ENCODE assay signal across 8 mouse cellular contexts in the genomic region with DNA sequence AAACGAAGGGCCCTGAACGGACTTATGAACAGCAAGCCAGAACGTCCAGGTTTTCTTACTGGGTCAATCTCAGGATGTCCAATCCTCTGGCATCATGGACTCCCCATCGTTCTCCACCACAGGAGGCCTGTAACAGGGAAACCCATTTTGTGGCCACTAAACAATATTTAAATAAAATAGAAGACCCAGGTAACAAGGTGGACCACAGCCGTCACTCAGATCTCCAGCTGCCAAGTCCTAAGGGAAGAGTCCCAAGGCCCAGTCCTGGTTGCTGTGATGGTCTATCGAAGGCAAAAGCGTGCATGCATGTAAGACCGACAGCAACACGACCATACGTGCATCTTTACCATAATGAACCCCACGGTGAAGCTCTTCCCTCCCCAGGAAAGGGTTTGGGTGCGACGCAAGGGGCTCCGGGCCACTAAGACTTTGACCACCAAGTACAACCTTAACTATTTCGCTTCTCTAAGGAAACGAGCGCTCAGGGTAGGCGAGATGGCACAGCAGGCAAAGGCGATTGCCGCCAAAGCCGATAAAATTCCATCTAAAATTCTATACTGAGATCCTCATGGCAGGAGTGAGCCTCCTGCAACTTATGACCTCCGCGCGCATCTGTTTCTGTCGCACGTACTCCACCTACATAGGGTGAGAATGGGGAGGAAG. TPM values are rescaled to one million over a fixed set of nuclear protein-coding genes. Genes with fewer than 3 reads are reported as not detected.
DNase-seq lines count a peak whose midpoint lies in the region; ATAC-seq and TF ChIP-seq lines count a peak whose summit lies in the region.

Gene Cog1, plus strand, starts transcription at position 480 of the 663 bp plus-strand sequence.

- H3K27me3 ChIP-seq in kidney, embryonic 16.5 days (ENCODE audit: insufficient read depth, low read length) = no peaks in the 10 kb centered on the region
- H3K27me3 ChIP-seq in forebrain, embryonic 12.5 days = peaks cover 8% of the 10 kb centered on the region; the same call in 1 of the 2 replicates
- H3K27me3 ChIP-seq in limb, embryonic 13.5 days = no peaks in the 10 kb centered on the region

- no peak for TF ChIP-seq CTCF in olfactory bulb, adult 2 months (IDR thresholded peaks at IDR 0.05; ENCODE audit: insufficient read depth, low read depth, low read length)

- H3K4me2 ChIP-seq in kidney, embryonic 16.5 days (replicated peaks; ENCODE audit: low read depth, low read length) = peak within 1 kb of the TSS; percentile 80
- H3K4me2 ChIP-seq in forebrain, embryonic 12.5 days = peak within 1 kb of the TSS; percentile 73
- H3K4me2 ChIP-seq in limb, embryonic 13.5 days (replicated peaks) = peak within 1 kb of the TSS; percentile 68

- peak within 1 kb of the TSS; percentile 95 for H3K4me3 ChIP-seq in kidney, embryonic 16.5 days (ENCODE audit: low read length)
- peak within 1 kb of the TSS; percentile 80 for H3K4me3 ChIP-seq in forebrain, embryonic 12.5 days (replicated peaks)
- peak within 1 kb of the TSS; percentile 90 for H3K4me3 ChIP-seq in limb, embryonic 13.5 days
- H3K4me3 ChIP-seq in olfactory bulb, adult 2 months (ENCODE audit: insufficient read depth, low read depth, low read length) = peak within 1 kb of the TSS; percentile 60

- H3K36me3 ChIP-seq in kidney, embryonic 16.5 days (ENCODE audit: insufficient read depth, low read length) = peaks cover 20% of the 10 kb centered on the region
- H3K36me3 ChIP-seq in forebrain, embryonic 12.5 days (replicated peaks) = peaks cover 22% of the 10 kb centered on the region
- H3K36me3 ChIP-seq in limb, embryonic 13.5 days = peaks cover 22% of the 10 kb centered on the region

- DNase-seq in kidney, postnatal 25 days = no peak
- DNase-seq in NIH3T3 (ENCODE audit: low read depth) = peak; percentile 8
- DNase-seq in heart, postnatal 36 days = peak in 1 of 2 experiments; percentile 25
- DNase-seq in right cerebral cortex, adult 18-20 months = no peak

- H3K27ac ChIP-seq in kidney, embryonic 16.5 days (ENCODE audit: low read length) = peak within 1 kb of the TSS; percentile 84
- H3K27ac ChIP-seq in forebrain, embryonic 12.5 days = peak within 1 kb of the TSS; percentile 91
- peak within 1 kb of the TSS; percentile 82; the same call in 1 of the 2 replicates for H3K27ac ChIP-seq in limb, embryonic 13.5 days
- peak within 1 kb of the TSS; percentile 42 for H3K27ac ChIP-seq in olfactory bulb, adult 2 months (ENCODE audit: insufficient read depth, low read depth, low read length)

- no peaks in the 10 kb centered on the region for H3K9me3 ChIP-seq in kidney, embryonic 16.5 days (ENCODE audit: low read length)
- no peaks in the 10 kb centered on the region for H3K9me3 ChIP-seq in forebrain, embryonic 12.5 days
- H3K9me3 ChIP-seq in limb, embryonic 13.5 days = 0 out of 2 replicates have a peak, but pooled peaks cover 4% of the 10 kb centered on the region

- intact Hi-C loops in heart, postnatal 36 days (cut with DNase I) = loop anchor here (1.0 to 2.0 kb wide), 3 partner anchors 36 to 162 kb away; partner anchors contain the start of genes Cdc42ep4, D11Wsu47e and Fam104a

- ATAC-seq in kidney, embryonic 16.5 days (ENCODE audit: low FRiP score, low TSS enrichment) = no peak; the same call in 1 of the 2 replicates
- ATAC-seq in forebrain, embryonic 12.5 days (ENCODE audit: low FRiP score) = no peak
- no peak for ATAC-seq in limb, embryonic 13.5 days (ENCODE audit: low FRiP score, low read depth)

- H3K9ac ChIP-seq in kidney, embryonic 16.5 days (replicated peaks; ENCODE audit: low read length) = peak within 1 kb of the TSS; percentile 96
- peak within 1 kb of the TSS; percentile 89 for H3K9ac ChIP-seq in forebrain, embryonic 12.5 days
- H3K9ac ChIP-seq in limb, embryonic 13.5 days = peak within 1 kb of the TSS; percentile 93

- no peak for TF ChIP-seq POLR2A in olfactory bulb, adult 2 months (IDR thresholded peaks at IDR 0.05; ENCODE audit: insufficient read depth, low read depth, low read length)

- peaks cover 41% of the 10 kb centered on the region for H3K4me1 ChIP-seq in kidney, embryonic 16.5 days (ENCODE audit: insufficient read depth, low read length)
- H3K4me1 ChIP-seq in forebrain, embryonic 12.5 days = peaks cover 29% of the 10 kb centered on the region
- H3K4me1 ChIP-seq in limb, embryonic 13.5 days = peaks cover 43% of the 10 kb centered on the region
- H3K4me1 ChIP-seq in olfactory bulb, adult 2 months (ENCODE audit: control insufficient read depth, insufficient read depth, low read length) = peaks cover 13% of the 10 kb centered on the region

- WGBS in kidney, embryonic 16.5 days = 42% methylated on average over 26 of the region's 26 CpGs
- 43% methylated on average over 26 of the region's 26 CpGs for WGBS in forebrain, embryonic 12.5 days
- WGBS in limb, embryonic 13.5 days = 45% methylated on average over 26 of the region's 26 CpGs
- WGBS in olfactory bulb, adult 2 months = 43% methylated on average over 26 of the region's 26 CpGs

RNA-seq across cellular contexts. Expression of gene Cog1, which starts in this region (rescaled TPM):
- polyA plus RNA-seq in kidney, embryonic 16.5 days (2015; fragmentation: Nextera tagmentation; extraction: Ambion mirVana) = 25.1 and 28.2 TPM in 2 replicates
- polyA plus RNA-seq in forebrain, embryonic 12.5 days (2016; fragmentation: Nextera tagmentation; extraction: Ambion mirVana) = 35.3 and 38.3 TPM in 2 replicates
- total RNA-seq in heart, postnatal 36 days (2021) = 10 to 100 TPM; 17.6 to 18.3 TPM
- polyA plus RNA-seq in limb, embryonic 13.5 days (2015; fragmentation: Nextera tagmentation; extraction: Ambion mirVana) = 25.4 and 27.7 TPM in 2 replicates
- polyA plus RNA-seq in olfactory bulb, adult 2 months (2012; ENCODE audit: insufficient read depth, insufficient read length, low replicate concordance, missing spikeins) = not detected in 2 replicates

Comparison
In these comparisons a context has a peak if more than half of its experiments do, and no peak if none do; other contexts are left out.
1. RNA of gene Cog1 (polyA plus RNA-seq): 35.3 to 38.3 TPM in forebrain, embryonic 12.5 days, 25.4 to 27.7 TPM in limb, embryonic 13.5 days and 25.1 to 28.2 TPM in kidney, embryonic 16.5 days; not detected in olfactory bulb, adult 2 months; every median in the first group is over 10 times any median in the second.
2. Peak in every context shown above with its lines, with median percentiles within 50 percentile points of each other: H3K27ac ChIP-seq, H3K4me2 ChIP-seq, H3K4me3 ChIP-seq and H3K9ac ChIP-seq.